Mouse (Mus musculus): ENCODE measurements around the gene Magi1.

The Magi1 gene

DNA sequence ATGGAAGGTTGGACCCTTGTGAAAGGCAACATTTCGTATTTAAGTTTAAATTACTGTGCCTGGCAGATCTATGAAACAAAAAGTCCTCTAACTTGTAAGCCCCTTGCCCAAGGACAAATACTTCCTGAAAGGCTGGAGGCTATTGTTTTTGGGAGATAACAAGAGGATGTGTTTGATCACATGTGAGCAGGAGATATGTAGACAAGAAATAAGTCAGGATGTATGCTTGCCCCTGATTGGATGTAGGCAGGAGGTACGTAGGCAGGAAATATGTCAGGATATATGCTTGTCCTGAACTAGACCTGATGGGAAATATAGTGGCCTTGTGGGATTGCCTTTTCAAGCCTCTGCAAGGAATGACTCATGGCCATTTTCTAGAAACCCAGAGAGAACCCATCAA, 84.0 kb downstream of the Magi1 start:
- DNase-seq: no peak

DNA sequence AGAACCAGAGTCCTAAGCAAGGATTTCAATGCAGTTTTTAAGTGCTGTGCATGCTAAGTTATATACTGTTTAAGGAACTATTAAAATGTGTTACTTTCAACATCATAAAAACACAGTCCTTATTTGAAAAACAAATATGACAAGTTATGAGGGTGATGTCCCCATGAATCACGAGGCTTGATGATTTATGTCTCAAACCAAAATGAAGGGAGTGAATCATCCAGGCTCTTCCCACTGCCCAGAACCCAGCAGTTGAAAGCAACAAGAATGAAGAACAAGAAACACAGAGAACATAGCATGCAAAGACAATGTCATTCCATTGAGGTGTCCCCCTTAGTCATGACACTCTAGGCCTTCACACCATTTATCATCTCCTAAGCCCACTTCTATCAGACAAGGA, 85.9 kb downstream of the Magi1 start:
- DNase-seq: no peak

DNA sequence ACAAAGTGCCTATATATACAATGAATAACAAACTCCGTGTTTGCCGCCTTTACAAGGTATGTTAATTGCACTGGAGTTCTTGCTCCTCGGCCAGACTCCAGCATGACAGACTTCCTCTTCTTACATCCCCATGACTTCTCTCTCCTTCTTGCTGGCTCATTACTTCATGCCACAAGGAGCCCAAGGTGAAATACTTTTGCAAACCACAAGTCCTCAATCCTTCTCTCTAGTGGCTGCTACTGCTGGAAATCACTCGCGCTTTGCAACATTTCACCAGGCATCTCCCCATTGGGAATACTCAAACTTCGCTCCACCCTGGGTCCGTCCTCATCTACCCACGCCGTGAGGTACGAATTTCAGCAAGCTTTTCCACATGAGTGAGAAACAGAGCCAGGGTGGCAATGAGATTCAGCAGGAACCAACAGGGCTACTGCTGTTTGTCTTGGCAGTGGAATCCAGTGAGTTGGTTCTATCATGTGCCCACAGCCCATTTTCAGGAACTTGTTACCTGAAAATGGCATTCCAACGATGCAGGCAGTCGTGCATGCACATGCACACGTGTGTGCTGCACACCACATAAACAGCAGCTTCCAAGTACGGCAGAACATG, 88.3 kb downstream of the Magi1 start:
- no peak for DNase-seq

DNA sequence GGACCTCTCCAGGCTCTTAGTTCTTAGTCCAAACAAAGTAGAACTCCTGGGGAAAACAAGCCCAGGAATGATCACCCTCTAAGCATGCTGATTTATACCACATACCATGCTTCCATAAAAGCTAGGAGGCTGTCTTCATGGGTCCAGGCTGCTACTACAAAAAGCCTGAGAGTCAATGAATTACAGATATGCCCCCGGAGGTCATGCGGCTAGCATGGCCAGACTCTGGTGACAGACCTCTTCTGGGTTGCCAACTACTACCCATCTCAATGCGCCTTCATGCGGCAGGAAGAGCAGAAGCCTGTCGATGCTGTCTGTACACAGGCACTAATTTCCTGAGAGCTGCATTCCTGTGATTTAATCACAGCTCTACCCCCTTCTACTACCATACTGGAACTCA, 92.9 kb downstream of the Magi1 start:
- no peak for DNase-seq

DNA sequence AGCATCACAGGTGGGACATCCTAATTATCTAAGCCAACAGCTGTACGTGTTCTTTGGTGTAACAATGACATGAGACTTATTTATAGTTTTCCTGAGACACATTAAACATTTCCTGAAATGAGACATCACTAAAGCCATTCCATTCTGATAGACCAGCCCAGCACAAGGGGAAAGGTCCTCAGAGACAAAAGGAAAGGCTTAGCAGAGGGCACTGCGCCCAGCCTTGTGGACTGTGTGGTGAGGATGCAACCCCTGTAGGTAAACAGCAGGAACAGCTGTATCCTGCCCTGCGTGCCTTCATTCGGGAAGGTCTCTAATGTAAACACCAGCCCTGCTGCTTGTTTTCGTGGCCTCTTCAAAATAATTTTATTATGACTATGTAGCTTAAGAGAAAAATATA, 94.3 kb downstream of the Magi1 start:
- no peak for DNase-seq

DNA sequence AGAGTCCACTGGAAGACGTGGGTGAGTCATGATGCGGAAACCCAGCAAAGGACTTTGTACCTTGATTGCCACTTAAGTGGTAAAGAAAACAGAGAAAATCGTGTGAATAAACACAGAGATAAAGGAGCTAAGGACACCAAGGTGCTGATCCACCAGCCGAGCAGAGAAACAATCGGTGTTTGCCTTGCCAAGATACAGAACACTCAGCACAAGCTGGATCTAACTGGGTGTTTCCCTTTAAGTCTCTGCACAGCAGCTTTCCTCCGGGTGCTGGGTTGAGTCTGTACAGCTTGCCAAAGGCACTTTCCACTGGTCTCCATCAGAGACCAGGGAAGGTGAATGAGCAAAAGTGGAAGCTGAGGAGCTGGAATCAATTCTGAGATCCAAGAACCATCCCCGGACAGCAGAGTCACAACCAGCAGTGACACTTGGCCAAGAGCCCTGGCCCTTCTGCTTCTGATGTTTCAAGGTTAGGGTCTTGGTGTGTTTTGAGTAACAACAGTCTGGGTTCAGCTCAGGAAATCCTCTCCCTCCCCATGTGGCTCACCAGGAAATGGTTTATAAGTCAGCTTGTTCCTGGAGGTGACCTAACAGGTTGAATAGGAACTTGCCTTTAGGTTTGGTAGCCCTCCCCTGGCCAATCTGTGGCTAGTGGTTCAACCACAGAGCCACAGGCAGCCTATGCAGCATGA, 96.9 kb downstream of the Magi1 start:
- DNase-seq: no peak

DNA sequence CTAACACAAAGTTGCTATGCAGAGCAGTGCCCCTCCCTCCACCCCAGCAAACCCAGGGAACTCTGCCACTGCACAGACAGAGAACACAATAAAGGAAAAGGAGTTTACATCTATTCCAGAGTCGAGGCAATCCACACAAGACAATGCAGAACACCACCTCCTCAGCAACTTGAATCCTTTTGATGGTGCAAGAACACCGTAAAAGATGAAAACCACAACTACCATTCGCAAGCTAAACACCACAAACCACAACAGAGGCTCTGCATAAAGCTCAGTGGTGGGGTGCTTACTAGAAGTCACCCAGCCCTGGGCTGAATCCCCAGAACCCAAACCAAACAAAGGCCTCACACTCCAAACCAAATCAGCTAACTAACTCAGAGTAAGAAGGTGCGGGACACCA, 99.4 kb downstream of the Magi1 start:
- DNase-seq: no peak

DNA sequence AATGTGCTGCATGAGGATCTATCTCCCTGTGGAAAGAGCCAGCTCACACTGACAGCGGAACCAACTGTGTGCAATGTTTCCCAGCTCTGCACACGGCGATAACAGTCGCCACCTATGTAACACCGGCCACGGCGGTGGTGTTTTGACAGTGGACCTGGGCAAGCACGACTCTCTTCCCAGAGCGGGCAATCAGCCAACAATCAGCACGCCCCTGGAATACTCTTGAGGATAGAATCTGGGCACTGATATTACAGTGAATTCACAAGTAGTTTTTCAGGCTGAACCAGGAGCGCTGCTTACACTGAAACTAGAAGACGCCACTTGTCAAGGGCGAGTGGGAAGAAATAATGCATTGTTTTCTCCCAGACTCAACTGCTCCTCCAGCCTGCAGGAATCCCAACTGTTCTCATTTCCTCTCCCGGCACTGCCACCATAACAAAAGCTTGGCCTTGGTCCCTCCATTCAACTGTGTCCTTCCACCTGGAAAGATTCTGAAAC, 100.3 kb downstream of the Magi1 start:
- DNase-seq: peak; percentile 22

DNA sequence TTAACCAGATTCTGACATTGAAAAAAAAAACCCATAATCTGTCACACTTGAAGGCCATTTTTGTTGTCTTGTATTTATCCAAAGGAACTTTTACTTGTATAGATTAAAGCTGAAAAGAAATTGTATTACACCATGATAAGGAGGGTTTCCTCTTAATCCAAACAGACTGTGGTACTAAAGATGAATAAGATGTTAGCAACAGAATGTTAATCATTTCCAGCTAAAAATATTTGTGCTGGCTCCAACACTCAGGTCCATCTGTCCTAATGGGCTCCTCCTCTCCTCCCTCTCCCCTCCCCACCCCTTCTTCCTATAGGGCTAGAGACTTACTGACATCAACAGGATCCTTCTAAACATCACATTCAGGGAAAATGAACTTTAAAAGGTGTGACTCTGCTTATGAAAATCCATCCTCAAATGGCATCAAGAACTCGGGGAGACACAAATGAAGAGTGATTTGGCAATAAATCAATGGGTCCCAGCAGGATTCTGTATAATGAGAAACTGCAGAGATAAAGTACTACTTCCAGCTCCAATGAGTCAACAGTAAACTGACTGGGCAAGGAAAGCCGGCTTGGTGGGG, 102.0 kb downstream of the Magi1 start:
- DNase-seq: no peak

DNA sequence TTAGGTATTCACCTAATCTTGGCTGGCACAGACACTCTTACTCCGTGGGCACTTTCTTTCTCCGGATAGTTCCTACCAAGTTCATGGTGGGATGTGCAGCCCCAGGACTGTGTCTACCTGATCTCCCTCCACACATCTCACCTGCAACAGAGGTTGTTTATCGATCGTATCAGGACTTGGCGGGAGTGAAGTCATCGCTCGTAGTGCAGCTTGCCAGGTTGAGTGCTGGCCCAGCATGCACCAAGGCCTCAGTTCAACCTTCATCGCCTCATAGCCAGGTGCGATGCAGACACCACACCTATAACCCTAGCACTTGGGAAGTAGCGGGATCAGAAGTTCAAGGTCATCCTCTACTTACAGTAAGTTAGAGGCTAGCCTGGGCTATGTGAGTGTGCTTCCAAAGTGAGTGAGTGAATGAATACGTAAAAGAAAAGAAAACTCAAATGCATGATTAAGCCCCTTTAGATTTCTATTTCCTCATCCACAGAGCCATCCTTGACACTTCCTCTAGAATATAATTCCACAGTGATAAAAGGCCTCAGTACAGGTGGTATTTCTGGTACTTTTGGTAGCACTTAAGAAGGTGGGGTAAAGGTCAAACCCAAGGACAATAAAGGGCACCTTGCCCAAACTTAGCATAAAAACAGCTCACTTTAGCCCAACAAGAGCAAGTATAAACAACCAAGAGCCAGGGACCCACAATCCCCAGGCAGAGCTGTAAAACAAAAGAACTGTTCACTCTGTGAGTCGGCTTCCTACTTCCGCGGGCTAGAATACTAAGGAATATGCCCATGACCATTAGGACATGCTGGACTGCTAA, 103.2 kb downstream of the Magi1 start:
- DNase-seq: no peak

DNA sequence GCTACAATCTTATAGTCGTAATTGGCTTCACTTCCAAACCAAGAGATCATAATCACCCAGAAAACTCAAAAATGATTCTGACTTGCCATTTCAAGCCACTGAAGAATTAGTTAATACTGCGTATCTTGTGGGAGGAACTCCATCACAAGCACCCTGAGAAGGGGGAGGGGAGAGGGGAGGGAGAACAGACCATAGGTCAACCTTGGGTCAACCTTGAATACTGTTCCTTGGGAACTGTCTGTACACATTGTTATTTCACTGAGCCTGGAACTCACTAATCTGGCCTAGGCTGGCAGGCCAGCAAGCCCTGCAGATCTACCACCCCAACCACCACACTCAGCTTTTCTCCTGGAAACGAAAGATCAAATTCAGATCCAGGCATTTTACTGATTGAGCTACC, 106.2 kb downstream of the Magi1 start:
- no peak for DNase-seq

DNA sequence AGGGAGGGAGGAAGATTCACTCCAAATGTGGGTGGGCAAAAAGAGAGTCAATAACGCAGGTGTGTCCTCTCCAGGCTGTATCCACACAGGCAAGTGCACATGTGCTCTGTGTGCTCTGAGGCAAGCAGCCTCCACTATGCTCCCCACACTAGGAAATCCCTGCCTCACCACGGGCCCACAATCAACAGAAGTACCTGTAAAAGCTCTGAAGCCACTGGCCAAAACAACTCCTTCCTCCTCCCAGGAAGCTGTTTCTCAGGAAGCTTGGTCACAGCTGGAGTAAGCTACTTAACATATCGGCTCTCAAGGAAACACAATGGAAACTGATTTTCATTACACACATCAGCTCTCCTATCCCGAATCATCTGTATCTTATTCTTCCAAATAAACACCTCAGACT, 107.0 kb downstream of the Magi1 start:
- DNase-seq: no peak

DNA sequence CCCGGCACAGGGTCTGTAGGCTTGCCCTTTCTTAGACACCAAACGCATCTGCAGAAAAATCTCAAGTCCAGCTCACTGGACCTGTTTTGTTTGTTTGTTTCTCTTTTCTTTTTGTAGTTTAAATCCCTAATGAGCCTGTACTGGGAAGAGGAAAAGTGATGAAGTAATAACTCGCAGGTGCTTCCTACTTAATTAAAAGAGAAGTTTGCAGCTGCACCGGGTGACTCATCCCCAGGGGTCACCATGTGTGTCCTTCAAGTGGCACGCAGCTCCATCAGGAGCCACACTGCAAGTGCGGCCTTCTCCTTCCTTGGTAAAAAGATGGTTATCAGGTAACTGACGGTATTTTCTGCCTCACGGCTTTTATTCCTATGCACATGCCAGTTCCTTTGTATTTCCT, 112.5 kb downstream of the Magi1 start:
- DNase-seq: no peak

DNA sequence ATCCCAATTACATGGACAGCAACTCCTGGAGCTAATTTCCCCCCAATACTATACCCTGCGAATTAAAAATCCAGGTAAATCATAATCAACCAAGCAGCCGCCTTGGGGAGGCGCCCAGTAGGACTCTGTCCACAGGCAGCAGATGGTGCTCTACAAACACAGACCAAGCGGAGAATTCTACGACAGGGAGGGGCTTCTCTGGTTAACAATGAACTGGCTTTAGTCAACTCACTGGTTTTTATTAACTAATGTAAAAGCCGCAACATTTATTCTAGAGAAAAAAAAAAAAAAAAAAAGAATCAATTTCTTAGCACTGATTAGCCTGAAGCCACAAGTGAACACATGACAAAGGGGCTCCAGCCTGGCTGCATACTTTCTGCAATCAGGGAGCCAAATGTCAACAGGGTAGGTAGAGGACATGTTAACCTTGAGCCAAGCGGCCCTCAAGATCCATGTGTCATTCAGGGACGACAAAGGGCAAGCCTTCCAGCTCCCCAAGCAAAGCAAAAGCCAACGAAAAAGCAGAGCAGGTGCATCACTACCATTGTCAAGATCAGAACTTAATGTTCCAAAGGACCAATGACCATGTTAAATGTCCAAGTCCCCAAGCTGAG, 114.0 kb downstream of the Magi1 start:
- DNase-seq: no peak

DNA sequence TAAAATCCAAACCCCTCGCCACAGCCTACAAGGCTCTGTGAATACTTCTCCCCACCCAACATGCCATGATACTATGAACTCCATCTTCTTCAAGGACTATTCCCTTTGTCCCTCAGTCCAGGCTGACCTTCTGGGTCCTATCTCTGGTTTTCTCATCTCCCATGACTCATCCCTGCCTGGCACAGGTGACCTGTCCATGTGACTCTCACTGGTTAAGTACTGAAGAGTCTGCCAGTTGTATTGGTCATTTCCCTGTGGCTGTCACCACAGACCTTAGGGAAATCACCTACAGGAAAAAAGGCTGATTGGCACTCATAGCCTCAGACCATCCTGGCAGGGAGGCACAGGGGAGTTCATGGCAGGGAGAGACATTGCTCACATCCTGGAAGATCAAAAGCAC, 117.8 kb downstream of the Magi1 start:
- no peak for DNase-seq

DNA sequence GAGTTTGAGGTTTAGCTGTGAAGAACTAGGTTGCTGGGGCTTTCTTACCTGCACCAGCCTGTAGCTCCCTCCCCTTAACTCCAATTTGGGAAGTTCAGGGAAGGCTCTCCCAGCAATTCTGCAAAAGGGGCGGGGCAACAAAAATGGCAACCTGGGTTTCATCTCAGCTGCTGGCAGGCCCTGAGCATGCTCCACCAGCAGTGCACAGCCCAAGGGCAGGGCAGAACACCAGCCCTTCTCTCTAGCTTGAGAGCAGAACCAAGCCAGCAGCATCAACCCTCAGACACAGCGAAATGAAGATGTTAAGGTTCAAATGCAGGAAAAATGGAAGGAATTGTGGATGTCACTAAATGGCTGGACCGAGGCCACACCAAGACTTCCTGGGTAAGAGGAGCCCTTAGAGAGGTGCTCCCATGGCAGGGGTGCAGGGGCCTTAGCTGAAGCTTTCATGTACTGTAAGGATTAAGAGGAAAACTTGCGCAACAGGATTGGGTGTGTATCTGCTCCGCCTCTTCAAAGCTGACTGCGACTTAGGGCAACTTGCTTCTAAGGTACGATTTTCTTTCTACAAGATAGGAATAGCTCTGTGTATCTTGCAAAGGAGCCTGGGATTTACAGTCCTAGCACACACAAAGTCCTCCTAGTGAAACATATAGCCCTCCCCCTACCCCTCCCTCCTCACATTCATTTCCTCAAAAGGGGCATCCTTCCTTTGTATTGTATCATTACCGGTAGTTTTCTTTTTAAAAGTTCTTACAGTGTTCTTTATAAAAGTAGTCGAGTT, 118.8 kb downstream of the Magi1 start:
- no peak for DNase-seq

DNA sequence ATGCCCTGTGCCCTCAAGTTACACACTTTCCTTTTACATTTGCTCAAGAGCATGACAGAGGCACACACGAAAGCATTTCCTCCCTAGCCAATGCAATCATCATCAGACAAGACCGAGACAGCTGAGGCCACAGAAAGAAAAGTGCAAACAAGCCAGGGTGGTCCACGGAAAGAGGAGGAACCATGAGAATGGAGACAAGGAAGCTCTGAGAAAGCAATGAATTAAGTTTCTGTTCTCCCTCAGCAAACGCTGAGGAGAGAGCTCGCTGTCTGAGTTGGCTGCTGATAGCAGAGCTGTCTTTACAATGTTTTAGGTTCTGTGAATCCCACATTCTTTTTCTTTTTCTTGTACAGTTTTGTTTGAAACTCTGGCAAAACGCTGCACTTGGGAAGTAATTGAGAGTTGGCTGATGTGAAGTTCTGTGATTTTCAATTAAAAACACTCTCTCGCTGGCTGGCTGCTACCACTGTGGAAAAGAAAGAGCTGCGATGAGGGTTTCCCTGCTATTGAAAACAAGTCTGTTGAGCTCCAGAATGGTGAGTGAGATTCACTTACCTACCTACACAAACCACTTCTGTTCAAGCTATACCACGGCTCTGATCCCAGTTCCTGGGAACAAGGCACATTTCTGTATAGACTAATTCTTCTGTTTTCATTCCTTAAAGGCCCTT, 120.3 kb downstream of the Magi1 start:
- no peak for DNase-seq

DNA sequence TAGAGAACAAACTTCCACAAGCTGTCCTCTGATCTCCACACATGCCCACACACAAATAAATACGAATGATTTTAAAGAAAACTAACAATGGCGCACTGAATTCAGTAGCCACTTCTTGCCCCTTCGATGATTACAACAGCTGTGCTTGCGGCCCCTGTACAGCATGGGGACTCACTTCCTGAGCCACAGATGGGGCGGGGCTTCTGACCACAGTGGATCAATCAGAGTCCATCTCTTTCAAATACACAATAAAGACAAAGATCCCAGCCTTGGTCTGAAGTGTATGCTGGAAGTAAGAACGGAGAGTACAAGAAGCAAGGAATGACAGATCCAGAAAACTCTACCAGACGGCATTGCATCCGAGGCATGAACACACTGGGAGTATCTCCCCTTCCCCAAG, 120.8 kb downstream of the Magi1 start:
- DNase-seq: no peak

DNA sequence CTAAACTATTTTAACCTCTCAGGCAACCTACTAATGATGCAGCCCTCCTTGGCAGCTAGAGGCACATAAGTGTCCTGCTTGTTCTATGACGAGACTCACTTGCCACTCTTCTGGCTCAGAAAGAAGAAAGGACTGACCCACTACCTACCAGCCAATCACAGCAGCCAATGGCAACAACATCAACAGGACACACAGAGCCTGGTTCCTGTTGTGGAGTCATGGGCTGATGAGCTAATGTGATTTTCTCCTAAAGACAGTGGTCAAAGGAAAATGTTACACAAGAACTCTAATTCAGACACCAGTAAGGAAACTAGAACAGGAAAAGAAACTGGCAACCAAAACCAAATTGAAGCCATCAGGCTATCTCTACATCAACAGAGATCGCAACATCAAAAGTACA, 124.5 kb downstream of the Magi1 start:
- DNase-seq: no peak

DNA sequence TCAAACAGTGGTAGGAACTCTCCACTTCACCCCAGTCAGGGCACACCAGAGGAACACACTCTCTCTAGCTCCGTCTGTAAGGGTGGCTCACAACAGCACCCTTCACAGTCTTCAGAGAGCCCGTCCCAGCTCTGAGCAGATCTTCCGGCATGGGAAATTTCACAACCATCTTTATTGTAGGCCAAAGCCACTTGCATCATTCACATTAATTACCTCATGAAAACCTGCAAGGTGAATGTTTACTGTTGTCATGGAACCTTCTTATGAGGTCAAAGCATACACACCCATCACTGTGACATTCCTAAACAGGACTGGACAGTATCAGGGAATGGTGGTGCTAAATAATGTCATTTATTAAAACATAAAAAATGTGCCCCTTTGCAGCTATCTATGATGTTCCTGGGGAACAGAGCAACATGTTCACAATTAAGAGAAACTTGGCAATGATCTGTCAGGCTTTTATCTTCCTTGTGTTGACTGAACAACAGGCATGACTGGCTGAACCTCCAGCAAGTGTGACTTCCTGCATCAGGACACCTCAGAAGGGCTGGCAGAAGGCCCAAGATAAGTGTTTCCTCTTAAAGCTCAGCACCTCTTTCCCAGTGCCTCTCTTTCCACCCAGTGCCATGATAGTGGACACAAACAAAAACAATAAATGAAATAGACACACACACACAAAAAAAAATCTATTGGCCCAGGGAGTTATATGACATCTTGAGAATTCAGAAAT, 125.4 kb downstream of the Magi1 start:
- DNase-seq: no peak

DNA sequence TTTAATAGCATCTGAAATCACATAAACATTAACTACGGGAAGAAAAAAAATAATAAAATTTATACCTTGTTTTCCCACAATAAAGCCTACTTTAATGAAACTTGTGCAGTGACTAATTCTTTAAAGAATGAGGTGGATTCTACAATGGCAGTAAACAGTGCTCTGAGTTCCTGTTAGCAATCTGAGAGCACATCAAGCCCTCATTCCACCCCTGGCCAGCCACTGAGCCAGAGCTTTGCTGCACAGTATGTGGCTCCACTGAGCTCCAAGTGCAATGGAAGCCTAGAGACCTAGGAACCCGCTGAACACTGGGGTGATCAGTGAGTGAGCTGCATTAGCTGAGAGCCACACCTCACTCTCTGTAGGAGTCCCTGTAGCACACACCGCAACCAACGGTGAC, 127.7 kb downstream of the Magi1 start:
- DNase-seq: no peak
